Mouse (Mus musculus): ENCODE data around the gene Rabac1.

The Rabac1 gene

GRCm38 (mm10) chr7:24971972-24972893 lies at the start of gene Rabac1:
Rabac1 (minus strand) TSS chr7:24972754.
- peak; percentile 89 to 97 for DNase-seq

GRCm38 (mm10) chr7:25011592-25011991 lies 39.0 kb upstream of the Rabac1 start:
- no peak for DNase-seq

DNA sequence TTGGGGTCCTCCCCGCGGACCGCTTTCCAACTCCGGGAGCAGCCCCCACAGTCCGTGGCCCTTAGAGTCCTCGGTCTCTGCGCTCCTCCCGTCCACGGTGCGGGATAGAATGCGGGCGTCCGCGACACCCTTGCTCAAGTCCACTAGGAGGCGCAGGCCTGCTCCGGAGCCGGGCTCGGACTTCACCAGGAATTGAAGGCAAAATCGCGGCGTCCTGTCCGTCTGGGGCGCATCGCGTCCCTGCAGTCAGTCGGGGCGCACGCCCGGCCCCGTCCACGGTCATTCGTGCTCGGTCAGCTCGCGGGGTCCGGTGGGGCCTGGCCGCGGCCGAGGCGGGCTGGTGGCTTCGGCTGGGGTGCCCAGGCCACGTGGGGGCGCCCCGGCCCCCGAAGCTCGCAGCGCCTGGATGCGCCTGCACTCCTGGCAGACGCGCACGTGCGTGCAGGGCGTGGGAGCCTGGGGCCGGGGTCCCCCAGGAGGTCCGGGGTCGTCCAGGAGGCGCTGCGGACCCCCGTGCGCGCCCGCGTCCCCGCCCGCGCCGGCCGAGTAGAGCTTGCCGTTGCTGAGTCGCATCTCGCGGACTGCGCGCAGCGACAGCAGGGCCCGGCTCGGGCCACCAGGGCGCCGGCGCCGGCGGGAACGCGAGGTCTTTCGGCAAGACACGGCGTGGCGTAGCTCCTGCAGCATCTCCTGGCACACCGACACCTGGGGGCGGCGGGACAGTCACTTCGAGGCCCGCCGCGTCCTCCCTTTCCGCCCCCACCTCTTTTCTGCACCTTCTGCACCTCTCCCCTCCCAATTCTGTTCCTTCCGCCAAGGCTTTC lies 37.7 kb upstream of the Rabac1 start:
- DNase-seq, result peak; percentile 82 to 88

DNA sequence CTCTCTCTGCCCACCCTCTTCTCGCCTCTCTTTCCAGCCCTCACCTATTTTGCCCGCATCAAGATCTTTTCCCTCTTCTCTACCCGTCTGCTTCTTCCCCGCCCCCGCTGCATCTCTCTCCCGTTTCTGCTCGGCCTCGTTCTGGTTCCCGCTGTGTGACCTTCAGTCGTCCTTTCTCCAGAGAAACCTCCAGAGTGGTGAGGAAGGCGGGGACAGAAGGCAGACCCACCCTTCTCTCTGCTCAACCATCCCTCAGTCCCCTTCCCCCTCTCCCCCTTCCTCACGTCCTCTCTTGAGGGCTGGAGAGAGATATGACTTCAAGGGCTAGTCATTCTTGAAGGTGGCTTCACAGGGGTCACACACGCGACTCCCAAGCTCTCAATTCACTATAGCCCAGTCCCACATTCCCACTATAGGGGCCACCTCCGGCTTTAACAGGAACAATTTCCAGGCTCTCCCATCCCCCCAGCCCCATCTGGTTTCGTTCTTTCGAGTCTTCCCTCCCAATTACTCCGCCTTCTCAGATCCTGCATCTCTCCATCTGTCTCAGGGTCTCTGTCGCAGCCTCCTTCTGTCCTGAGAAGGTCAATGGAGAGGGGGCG lies 36.6 kb upstream of the Rabac1 start:
- peak; percentile 66 to 74 for DNase-seq

- peak; percentile 72 to 81 for DNase-seq
Measured at GRCm38 (mm10) chr7:25008635-25009034, 36.1 kb upstream of the Rabac1 start.

DNA sequence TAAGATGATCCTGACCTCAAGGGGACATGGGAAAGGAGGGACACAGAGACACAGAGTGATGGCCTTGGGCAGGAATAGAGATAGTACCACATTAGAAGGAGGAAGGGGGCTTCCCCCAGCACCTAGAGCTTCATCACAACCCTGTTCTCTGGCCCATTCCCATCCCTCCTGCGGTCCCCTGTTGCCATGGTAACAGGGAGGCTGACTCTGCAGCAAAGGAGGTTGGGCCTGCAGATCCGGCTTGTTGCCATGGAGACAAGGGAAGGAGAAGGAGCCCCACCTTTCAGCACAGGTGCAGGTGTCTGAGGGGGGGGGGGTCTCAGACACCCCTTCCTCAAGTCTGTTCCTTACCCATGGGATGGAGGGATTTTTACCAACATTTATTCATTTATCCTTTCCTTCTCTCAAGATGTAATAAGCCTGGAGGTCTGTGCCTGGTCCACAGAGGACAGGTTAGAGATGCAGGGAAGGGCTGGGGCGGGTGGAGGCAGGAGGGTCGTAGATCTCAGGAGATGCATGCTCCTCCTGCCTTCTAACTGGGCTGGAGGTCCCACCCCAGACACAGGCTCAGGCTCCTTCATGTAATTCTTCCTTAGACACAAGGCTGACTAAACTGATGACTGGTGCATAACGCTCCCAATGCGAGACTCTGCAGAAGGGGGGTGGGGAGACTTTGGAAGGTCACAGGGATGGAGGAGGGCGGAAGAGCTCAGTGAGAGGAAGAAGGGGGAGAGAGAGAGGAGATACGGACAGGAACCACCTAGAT lies 35.2 kb upstream of the Rabac1 start:
- DNase-seq, result peak; percentile 74 to 87

- DNase-seq, result peak in 1 of 2 experiments; percentile 40
Measured at GRCm38 (mm10) chr7:25006586-25007364, 34.2 kb upstream of the Rabac1 start.

DNA sequence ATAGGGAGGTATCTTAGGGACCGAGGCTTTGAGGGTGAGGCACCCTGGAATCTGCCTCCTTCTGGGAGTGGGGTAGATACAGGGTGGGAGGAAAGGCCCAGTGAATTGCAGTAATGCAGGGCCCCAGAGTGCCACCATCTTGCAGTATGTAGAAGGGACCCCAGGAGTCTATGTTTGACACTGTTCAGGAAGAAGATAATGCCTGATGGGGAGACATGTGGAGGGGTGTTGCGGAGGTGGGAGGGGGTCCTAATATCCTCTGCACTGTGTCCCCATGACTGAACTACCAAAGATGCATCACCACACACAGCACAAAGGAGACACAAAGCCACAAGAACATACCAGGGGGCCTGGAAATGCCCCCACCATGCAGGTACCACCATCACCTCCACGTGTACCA lies 33.6 kb upstream of the Rabac1 start:
- DNase-seq, result no peak

DNA sequence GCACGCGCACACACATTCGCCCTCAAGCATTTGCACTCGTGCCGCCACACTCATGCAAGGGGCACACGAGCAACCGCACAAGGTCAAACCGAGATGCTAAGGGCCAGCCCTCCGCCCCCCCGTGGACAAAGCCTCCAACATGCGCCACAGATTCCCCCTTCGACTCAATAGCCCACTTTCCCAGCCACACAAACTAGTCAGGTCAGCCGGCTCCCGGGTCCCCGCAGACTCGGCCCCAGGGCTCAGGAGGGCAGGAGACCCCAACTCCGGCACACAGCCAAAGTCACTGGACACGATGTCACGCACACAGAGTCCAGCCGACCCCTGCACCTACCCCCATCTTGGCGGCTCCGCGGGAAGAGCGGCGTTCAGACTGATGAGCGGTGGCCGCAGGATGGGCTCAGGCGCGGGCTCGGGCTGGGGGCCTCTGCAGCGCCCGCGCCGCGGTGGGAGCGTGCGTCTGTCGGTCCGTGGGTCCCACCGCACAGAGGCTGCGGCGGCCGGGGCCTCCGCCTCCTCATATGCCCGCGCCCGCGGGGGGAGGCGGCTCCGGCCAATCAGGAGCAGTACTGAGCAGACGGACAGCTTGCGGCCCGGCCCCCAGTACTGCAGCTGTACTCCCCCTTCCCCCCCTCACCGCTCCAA lies 33.0 kb upstream of the Rabac1 start, which contains the start of gene Atp1a3:
Gene Atp1a3, minus strand, starts transcription at position 538 of the 645 bp plus-strand sequence.
- peak; percentile 93 to 96 for DNase-seq

DNA sequence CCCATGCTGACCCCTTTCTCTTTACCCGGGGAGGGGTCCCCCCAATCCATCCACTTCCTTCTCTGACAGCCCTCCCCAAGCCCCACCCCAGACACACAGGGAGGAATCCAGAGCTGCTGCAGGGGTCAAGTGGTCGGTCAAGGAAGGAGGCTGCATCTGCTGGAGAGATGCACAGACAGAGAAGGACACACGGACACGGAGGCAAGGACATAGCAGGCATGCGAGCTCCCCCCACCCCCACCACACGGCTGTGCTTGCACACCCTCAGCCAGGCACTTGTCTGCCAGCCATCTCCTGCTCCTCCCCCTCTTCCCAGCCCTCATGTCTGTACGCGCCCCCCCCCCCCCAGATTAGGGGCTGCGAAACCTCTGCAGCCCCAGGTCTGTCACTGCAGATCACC lies 32.3 kb upstream of the Rabac1 start:
- peak; percentile 51 to 56 for DNase-seq

GRCm38 (mm10) chr7:25003820-25004388 lies 31.4 kb upstream of the Rabac1 start:
- DNase-seq, result peak; percentile 48 to 53

DNA sequence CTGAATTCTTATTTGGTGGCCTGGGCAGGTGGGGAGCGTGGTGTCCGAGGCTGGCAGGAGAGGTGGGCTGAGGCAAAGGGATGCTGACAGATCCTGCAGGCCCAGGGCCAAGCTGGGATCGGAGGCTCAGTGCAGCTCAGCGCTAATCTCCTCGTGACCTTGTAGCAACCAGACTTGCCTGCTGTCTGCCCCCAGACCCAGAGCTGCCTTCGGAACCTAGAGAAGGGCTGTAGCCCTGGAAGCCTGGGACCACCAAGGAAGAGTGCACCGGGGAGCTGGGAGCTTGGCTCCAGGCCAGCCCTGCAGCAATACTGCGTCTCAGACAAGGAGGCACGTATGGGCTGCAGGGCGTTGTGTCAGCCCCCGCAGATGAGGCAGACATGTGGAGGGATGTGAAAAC lies 30.7 kb upstream of the Rabac1 start:
- DNase-seq, result peak; percentile 49 to 57

DNA sequence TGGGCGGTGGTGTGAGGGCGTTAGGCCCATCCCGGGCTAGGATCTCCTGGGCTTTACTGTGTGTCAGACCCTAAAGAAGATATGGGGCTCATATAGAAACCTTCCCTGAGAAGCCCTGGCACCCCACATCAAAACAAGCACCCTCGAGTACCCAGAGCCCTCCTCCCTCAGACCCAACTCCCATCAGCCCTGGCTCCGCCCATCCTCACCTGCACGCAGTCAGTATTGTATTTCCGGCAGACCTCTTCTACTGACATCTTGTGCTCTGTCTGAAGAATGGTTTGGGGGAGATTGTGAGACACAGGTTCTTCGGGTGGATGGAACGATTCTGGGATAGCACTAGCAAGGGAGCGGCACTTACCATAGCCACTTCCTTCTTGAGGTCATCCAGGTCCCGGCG lies 28.2 kb upstream of the Rabac1 start:
- DNase-seq, result no peak

DNA sequence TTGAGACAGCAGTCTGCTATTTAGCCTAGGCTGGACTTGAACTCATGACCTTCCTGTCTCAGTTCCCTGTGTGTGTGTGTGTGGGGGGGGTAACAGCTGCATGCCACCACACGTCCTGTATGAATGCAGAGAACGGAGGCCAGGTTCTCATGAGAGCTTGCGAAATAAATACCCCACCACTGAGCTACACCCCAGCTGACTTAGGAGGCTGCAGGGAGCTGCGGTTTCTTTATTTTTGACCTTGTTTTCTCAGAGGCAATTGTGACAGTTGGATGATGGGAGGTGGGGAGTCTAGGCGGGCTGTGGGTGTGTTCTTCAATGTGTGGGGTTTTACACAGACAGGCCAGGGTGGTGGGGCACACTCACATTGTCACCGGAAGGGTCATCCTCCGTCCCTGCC lies 27.7 kb upstream of the Rabac1 start:
- DNase-seq, result no peak

DNA sequence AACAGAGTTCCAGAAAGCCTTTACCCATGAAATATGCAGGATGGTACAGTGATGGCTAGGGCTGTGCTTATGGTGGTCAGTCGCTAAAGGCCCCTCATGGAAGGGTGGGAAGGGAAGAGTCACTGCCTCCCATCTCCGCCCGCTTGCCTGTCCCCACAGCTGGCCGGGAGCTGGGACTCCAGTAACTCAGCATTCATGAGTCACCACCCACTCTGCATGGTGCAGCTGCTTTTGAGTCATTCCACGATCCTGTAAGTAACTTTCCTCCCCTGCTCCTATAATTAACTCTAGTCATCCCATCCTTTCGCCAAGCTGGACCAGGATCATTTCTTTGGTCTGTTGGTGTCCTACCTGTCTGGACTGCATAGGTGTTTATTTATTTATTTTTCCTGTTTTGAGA lies 20.5 kb upstream of the Rabac1 start:
- DNase-seq, result no peak

- no peak for DNase-seq
Measured at GRCm38 (mm10) chr7:24990478-24990877, 17.9 kb upstream of the Rabac1 start.

- DNase-seq, result no peak
Measured at GRCm38 (mm10) chr7:24987941-24988340, 15.4 kb upstream of the Rabac1 start.

DNA sequence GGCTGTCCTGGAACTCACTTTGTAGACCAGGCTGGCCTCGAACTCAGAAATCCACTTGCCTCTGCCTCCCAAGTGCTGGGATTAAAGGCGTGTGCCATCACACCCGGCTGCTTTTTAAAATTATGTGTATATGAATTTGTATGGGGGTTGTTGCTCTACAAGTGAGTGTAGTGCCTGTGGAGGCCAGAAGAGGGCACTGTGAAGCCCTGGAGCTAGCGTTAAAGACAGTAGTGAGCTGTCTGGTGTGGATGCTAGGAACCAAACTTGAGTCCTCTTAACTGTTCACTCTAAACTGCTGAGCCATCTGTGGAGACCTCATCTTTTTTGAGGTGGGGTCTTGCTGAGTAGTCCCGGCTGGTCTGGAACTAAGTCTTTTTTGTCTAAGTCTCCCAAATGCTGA lies 13.2 kb upstream of the Rabac1 start:
- no peak for DNase-seq

GRCm38 (mm10) chr7:24984307-24984706 lies 11.8 kb upstream of the Rabac1 start:
- no peak for DNase-seq

DNA sequence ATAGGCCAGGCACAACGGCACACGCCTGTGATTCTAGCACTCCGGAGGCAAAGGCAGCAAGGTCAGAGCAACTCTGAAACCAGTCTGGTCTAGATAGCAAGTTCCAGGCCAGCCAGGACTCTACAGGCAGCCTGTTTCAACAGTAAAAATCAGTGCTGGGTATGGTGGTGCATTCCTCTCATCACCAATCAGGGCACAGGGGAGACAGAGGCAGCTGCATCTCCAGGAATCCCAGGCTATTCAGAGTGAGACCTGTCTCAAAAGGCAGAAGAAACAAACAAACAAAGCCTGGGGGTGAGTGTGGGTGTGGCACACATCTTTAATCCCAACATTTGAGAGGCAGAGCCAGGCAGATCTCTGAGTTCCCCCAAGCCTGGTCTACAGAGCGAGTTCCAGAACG lies 10.8 kb upstream of the Rabac1 start:
- no peak for DNase-seq

DNA sequence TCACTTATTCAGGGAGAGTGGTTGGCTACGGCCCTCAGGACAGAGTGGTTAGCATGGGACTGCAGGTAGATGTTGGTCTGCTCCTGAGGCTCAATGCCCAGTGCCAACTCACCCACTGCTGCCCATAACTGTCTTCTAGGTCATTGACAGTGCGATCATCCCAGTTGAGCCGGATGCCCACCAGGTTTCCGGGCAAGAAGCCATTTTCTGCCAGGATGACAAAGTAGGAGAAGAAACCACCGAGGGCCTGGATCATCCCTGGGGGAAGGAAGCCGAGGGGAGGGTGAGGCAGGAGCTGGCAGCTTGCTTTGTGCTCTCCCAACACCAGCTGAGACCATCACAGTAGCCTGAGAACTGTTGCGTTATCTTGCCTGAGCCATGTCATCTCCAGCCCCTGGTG lies 7.9 kb upstream of the Rabac1 start:
- DNase-seq, result no peak

All from cerebellum, adult 18-20 months (tissue).